Mouse (Mus musculus) brain, embryonic 14.5 days (tissue): ENCODE measurements around the gene Pclaf. TPM values are rescaled to one million over a fixed set of nuclear protein-coding genes. Genes with fewer than 3 reads are reported as not detected.
A peak's percentile ranks its signal among the peaks of the same experiment; 100 is the strongest.

Source experiments
- DNase-seq: peaks from one replicate; pipeline ENCODE4 v3.0.0-alpha.2; 2011; ENCODE audit warnings: low read depth
- CTCF ChIP-seq: fragments of 200-500 bp; IDR thresholded peaks from 2 replicates; pipeline ENCODE4 v1.5.1; 2012; ENCODE audit warnings: inconsistent platforms, mild to moderate bottlenecking, moderate library complexity, borderline replicate concordance; ENCODE audit not compliant: insufficient read depth, insufficient read length; ENCODE audit errors: extremely low read depth
- POLR2A ChIP-seq: fragments of 200-500 bp; IDR thresholded peaks from 2 replicates; pipeline ENCODE4 v1.6.1; 2012; ENCODE audit warnings: mild to moderate bottlenecking, inconsistent platforms, borderline replicate concordance; ENCODE audit not compliant: poor library complexity, insufficient read depth, insufficient read length, severe bottlenecking; ENCODE audit errors: extremely low read depth
- polyA plus RNA-seq: library from polyadenylated mRNA; depleted of rRNA; stranded (reverse); fragments of >200 nt; gene quantifications from 2 replicates; pipeline ENCODE4 v1.2.3, GENCODE M21; 2012; rRNA removed

Pclaf gene
- polyA plus RNA-seq, 1 experiment = 27.5 TPM

- no peak for TF ChIP-seq POLR2A
- 0 out of 2 replicates have a peak, but pooled peaks have one; percentile 6 for TF ChIP-seq CTCF
- DNase-seq = peak; percentile 59
Measured at GRCm38 (mm10) chr9:65909301-65909801, 19.3 kb downstream of the Pclaf start.

DNA sequence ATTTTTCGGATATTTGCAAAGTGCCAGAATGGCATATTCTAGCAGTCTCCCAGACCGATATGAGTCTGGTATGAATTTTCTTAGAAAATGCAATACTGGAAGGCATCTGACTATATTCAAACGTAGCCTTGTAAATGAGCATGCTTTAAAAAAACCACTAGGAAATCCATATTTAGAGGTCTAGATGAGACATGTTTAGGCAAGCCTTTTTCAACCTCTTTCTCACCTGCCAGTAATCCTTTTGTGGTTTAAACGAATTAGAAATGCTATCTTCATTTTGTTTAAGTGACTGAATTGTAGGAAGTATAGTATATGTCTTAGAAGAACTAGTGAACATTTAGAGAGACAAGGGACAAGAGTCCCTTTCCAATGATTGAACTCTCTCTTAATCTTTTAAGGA, 19.8 kb downstream of the Pclaf start:
- no peak for TF ChIP-seq CTCF
- TF ChIP-seq POLR2A = no peak
- DNase-seq = no peak

DNA sequence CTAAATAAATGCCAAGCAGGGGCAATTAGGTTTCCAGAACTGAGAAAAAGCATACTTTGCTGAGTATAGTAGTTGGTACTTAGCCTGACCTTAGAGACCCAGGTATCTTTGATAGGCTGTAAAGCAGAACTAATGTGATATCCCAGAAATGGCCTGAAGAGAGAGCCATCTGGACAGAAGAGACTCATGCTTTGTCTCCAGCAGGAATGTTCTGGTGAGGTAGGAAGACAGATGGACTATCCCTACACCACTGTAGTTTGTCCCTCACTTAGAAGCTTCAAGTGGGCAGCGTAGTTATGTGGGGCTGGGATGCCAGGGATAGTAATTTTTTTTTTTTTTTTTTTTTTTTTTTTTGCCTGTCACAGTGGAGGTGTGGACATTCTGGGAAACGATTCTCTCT, 23.9 kb downstream of the Pclaf start:
- peak; percentile 6 for DNase-seq

DNA sequence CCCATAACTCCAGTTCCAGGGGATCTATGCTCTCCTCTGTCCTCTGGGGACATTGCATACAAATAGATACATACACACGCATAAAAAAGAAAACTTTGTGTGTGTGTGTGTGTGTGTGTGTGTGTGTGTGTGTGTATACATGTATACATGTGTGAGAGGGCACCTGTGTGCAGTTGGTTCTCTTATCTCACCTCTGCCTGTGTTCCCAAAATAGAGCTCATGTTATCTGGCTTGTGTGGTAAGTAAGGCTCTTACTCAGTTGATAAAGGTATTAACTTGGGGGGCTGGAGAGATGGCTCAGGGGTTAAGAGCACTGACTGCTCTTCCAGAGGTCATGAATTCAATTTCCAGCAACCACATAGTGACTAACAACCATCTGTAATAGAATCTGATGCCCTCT, 27.0 kb downstream of the Pclaf start:
- TF ChIP-seq POLR2A = no peak
- TF ChIP-seq CTCF = no peak
- no peak for DNase-seq

More for the DNA sequence above, 23.9 kb downstream of the Pclaf start:
- TF ChIP-seq CTCF = no peak
- no peak for TF ChIP-seq POLR2A

GRCm38 (mm10) chr9:65928456-65928855, 38.4 kb downstream of the Pclaf start:
- TF ChIP-seq CTCF (no peak), POLR2A (no peak)
- no peak for DNase-seq

GRCm38 (mm10) chr9:65929826-65930225, 39.8 kb downstream of the Pclaf start:
- TF ChIP-seq POLR2A (no peak), CTCF (no peak)
- no peak for DNase-seq

DNA sequence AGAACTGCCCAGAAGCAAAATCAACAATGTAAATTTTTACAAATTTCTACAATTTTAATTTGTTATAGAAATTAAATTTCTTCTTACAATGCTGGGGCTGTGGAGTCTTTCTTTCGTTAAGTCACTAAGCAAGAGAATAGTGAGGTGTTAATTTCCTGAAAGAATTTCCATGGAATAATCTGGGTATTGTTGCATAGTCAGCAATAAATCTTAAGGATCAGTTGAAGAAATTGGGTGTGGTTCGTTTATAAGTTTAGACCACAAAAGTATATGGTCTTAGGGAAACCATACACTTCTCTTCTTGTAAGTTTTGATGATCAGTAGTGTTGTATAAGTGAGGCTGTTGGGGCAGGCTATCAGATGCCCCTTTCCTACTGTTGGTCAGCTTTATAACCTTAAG, 47.5 kb downstream of the Pclaf start:
- TF ChIP-seq CTCF = no peak
- no peak for TF ChIP-seq POLR2A
- DNase-seq = no peak

- no peak for DNase-seq
- no peak for TF ChIP-seq CTCF
- no peak for TF ChIP-seq POLR2A
Measured at GRCm38 (mm10) chr9:65951082-65951587, 61.1 kb downstream of the Pclaf start.

Other genes with a start within 250 kb of the Pclaf start
- 216 and 247 TPM in 2 replicates for gene Oaz2, start 222.2 kb upstream of the Pclaf start, polyA plus RNA-seq
- 17.9 and 35.4 TPM in 2 replicates for gene Zfp609, start 62.7 kb upstream of the Pclaf start, polyA plus RNA-seq
- gene Trip4, start 18.6 kb downstream of the Pclaf start, polyA plus RNA-seq = 16.3 and 24.1 TPM in 2 replicates
- gene Csnk1g1, start 18.7 kb downstream of the Pclaf start, polyA plus RNA-seq = 17.3 and 26.9 TPM in 2 replicates
- gene Ppib, start 170.0 kb downstream of the Pclaf start, polyA plus RNA-seq = 342 and 348 TPM in 2 replicates
- gene Snx22, start 179.5 kb downstream of the Pclaf start, polyA plus RNA-seq = 6.2 and 6.8 TPM in 2 replicates
- gene Snx1, start 236.3 kb downstream of the Pclaf start, polyA plus RNA-seq = 75.6 and 101 TPM in 2 replicates
- 35.8 and 36.3 TPM in 2 replicates for gene Ciao2a, start 236.4 kb downstream of the Pclaf start, polyA plus RNA-seq